Mouse (Mus musculus): ENCODE measurements around the gene Trio.

- TF ChIP-seq POLR2A (IDR thresholded peaks at IDR 0.05; ENCODE audit: low read depth, low read length) (no peak), CTCF (IDR thresholded peaks at IDR 0.05; ENCODE audit: extremely low read depth, insufficient read length, insufficient replicate concordance, low read depth, low read length) (no peak)
Measured at GRCm38 (mm10) chr15:27926450-27926849, 99.2 kb downstream of the Trio start.
